13 mouse cellular contexts compared by ENCODE assay signal in the genomic region with DNA sequence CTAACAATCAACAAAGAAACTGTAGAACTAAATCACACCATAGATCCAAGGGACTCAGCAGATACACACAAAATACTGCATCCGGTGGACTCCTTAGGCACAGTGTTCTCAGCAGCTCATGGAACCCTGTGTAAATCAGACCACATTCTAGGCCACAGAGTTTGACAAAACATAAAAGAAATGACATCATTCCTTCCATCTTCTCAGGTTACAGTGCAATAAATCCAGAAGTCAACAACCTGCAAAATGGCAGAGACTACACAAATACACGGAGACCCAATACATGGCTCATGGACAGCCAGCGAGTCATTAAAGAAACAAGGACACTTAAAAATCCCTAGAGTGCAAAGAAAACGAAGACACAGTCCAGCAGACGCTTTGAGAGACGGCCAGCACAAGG. TPM values are rescaled to one million over a fixed set of nuclear protein-coding genes. Genes with fewer than 3 reads are reported as not detected.
DNase-seq lines count a peak whose midpoint lies in the region; ATAC-seq and TF ChIP-seq lines count a peak whose summit lies in the region.
"Had no signal": no experiment of that assay in that cellular context is flagged by ENCODE, and none has a peak within 500 bp of the region (broad histone marks: within the 10 kb centered on the region; RNA-seq: fewer than 3 reads in every experiment).

No protein-coding gene starts in this region.

- no peaks in the 10 kb centered on the region for H3K9me3 ChIP-seq in kidney, embryonic 14.5 days (ENCODE audit: control insufficient read depth, low read length)
- H3K9me3 ChIP-seq in limb, embryonic 12.5 days: no peaks in the 10 kb centered on the region
- H3K9me3 ChIP-seq: G1E; hindbrain, embryonic 15.5 days had no signal

- H3ac ChIP-seq in C2C12 (ENCODE audit: control insufficient read depth, insufficient read length, low read depth): no peak overlapping the region

- H3K27ac ChIP-seq in kidney, embryonic 14.5 days (ENCODE audit: low read depth, low read length): peak overlapping the region; percentile 48; the same call in 1 of the 2 replicates
- H3K27ac ChIP-seq in limb, embryonic 12.5 days: peak overlapping the region; percentile 56; the same call in 1 of the 2 replicates
- H3K27ac ChIP-seq: hindbrain, embryonic 15.5 days; liver, embryonic 14.5 days had no signal

- no peak overlapping the region for H3K9ac ChIP-seq in kidney, embryonic 14.5 days (ENCODE audit: low read depth, low read length)
- H3K9ac ChIP-seq in limb, embryonic 12.5 days (replicated peaks): no peak overlapping the region
- H3K9ac ChIP-seq: hindbrain, embryonic 15.5 days; liver, embryonic 14.5 days had no signal

- no peak overlapping the region for H3K4me3 ChIP-seq in kidney, embryonic 14.5 days (ENCODE audit: low read length)
- H3K4me3 ChIP-seq in C2C12 (ENCODE audit: insufficient read depth, poor library complexity, severe bottlenecking): no peak overlapping the region
- no peak overlapping the region for H3K4me3 ChIP-seq in limb, embryonic 12.5 days (replicated peaks)
- H3K4me3 ChIP-seq: hindbrain, embryonic 15.5 days had no signal

- H3K4me2 ChIP-seq in kidney, embryonic 14.5 days (replicated peaks; ENCODE audit: low read depth, low read length): no peak overlapping the region
- no peak overlapping the region for H3K4me2 ChIP-seq in limb, embryonic 12.5 days
- H3K4me2 ChIP-seq: hindbrain, embryonic 15.5 days had no signal

- peaks cover 1% of the 10 kb centered on the region for H3K79me3 ChIP-seq in C2C12 (ENCODE audit: low read depth)

- WGBS in kidney, embryonic 14.5 days: 11% methylated on average over 6 of the region's 6 CpGs
- WGBS in limb, embryonic 12.5 days: 32% methylated on average over 6 of the region's 6 CpGs

- peak; percentile 90 for ATAC-seq in kidney, embryonic 14.5 days (ENCODE audit: low FRiP score, low TSS enrichment)
- ATAC-seq in limb, embryonic 12.5 days (ENCODE audit: insufficient number of reproducible peaks, insufficient read depth, low FRiP score, low TSS enrichment, low read depth): no peak

- DNase-seq in kidney, postnatal 14 days: no peak
- DNase-seq in embryo, embryonic 10.5 days (ENCODE audit: low spot score): peak; percentile 62
- DNase-seq in ovary, postnatal 10 days (ENCODE audit: low spot score): no peak
- DNase-seq in adrenal gland, adult 2 months: no peak
- DNase-seq: adrenal gland, postnatal 10 days; cerebellum, adult 11 months; thymus, adult 2 months had no signal

- no peak for TF ChIP-seq CTCF in C2C12 (IDR thresholded peaks at IDR 0.05; ENCODE audit: control insufficient read depth, insufficient read depth, insufficient read length)

- no peaks in the 10 kb centered on the region for H3K36me3 ChIP-seq in kidney, embryonic 14.5 days (ENCODE audit: control insufficient read depth, insufficient read depth, low read length)
- no peaks in the 10 kb centered on the region for H3K36me3 ChIP-seq in C2C12 (ENCODE audit: control insufficient read depth, insufficient read depth)
- no peaks in the 10 kb centered on the region for H3K36me3 ChIP-seq in limb, embryonic 12.5 days
- H3K36me3 ChIP-seq: hindbrain, embryonic 15.5 days had no signal

- peaks cover 7% of the 10 kb centered on the region; the same call in 1 of the 2 replicates for H3K4me1 ChIP-seq in kidney, embryonic 14.5 days (ENCODE audit: control insufficient read depth, insufficient read depth, low read length)
- H3K4me1 ChIP-seq in limb, embryonic 12.5 days (replicated peaks): peaks cover 26% of the 10 kb centered on the region

- H3K79me2 ChIP-seq in C2C12 (ENCODE audit: control insufficient read depth, insufficient read depth): no peaks in the 10 kb centered on the region

- H3K27me3 ChIP-seq in kidney, embryonic 14.5 days (ENCODE audit: control insufficient read depth, insufficient read depth, low read length): no peaks in the 10 kb centered on the region
- H3K27me3 ChIP-seq in C2C12 (ENCODE audit: control insufficient read depth, insufficient read depth, insufficient read length): no peaks in the 10 kb centered on the region
- H3K27me3 ChIP-seq in limb, embryonic 12.5 days: no peaks in the 10 kb centered on the region
- H3K27me3 ChIP-seq: hindbrain, embryonic 15.5 days had no signal

TF ChIP-seq in C2C12, 6 proteins besides CTCF, POLR2A, EP300 and RAD21:
- TF ChIP-seq MYOG (IDR thresholded peaks at IDR 0.05; ENCODE audit: control insufficient read depth, extremely low read depth, insufficient read length): no peak
- peak; percentile 10 for TF ChIP-seq MAX (IDR thresholded peaks at IDR 0.05)
- TF ChIP-seq CEBPB (IDR thresholded peaks at IDR 0.05; ENCODE audit: low read depth): peak; percentile 9

RNA-seq across cellular contexts. Expression of a gene that starts 51.8 kb away (rescaled TPM):
- 32.1 and 50.8 TPM in 2 replicates for polyA plus RNA-seq in kidney, embryonic 14.5 days (2014; fragmentation: Nextera tagmentation; extraction: Ambion mirVana)
- polyA plus RNA-seq in C2C12 (2012; fragmentation: generic; extraction: Trizol): 5.3 TPM
- polyA plus RNA-seq in limb, embryonic 12.5 days (2016; fragmentation: Nextera tagmentation; extraction: Ambion mirVana): 21.6 and 23.0 TPM in 2 replicates
- 10 to 100 TPM; 71.4 to 73.5 TPM for total RNA-seq in adrenal gland, adult 2 months (2021)
- polyA plus RNA-seq in adrenal gland, adult 2 months (2012; rRNA removed): 13.3 and 16.8 TPM in 2 replicates
